Mouse (Mus musculus) liver, embryonic 11.5 days (tissue): ENCODE results near the gene Apol9a. TPM values are rescaled to one million over a fixed set of nuclear protein-coding genes. Genes with fewer than 3 reads are reported as not detected.
A peak's percentile ranks its signal among the peaks of the same experiment; 100 is the strongest.

Experiments used
- ATAC-seq: fragments of 200-750 bp; cut with Nextera tagmentation; replicated peaks from 2 replicates; pipeline ENCODE4 v1.8.0; 2017; ENCODE audit warnings: moderate number of reproducible peaks, mild to moderate bottlenecking, moderate TSS enrichment, moderate library complexity; ENCODE audit not compliant: low FRiP score
- DNase-seq: peaks from one replicate; pipeline ENCODE4 v3.0.0-alpha.2; 2017; ENCODE audit warnings: low spot score
- H3K27ac ChIP-seq: fragments of 300-500 bp; sonication (generic); 2 replicates; pipeline ENCODE4 v1.5.1; 2014; ENCODE audit warnings: mild to moderate bottlenecking, low read depth, low read length, control low read depth
- H3K27me3 ChIP-seq: fragments of 300-500 bp; sonication (generic); replicated peaks from 2 replicates; pipeline ENCODE4 v1.6.1; 2014; ENCODE audit warnings: low read length, mixed read lengths; ENCODE audit not compliant: control insufficient read depth, insufficient read depth
- H3K36me3 ChIP-seq: fragments of 300-500 bp; sonication (generic); 2 replicates; pipeline ENCODE4 v1.6.1; 2014; ENCODE audit warnings: mild to moderate bottlenecking, low read length, moderate library complexity, mixed read lengths; ENCODE audit not compliant: control insufficient read depth, insufficient read depth
- H3K4me1 ChIP-seq: fragments of 300-500 bp; sonication (generic); replicated peaks from 2 replicates; pipeline ENCODE4 v1.6.1; 2014; ENCODE audit warnings: low read length, mixed read lengths; ENCODE audit not compliant: control insufficient read depth, insufficient read depth
- H3K4me2 ChIP-seq: fragments of 300-500 bp; sonication (generic); 2 replicates; pipeline ENCODE4 v1.6.1; 2014; ENCODE audit warnings: mild to moderate bottlenecking, control low read depth, moderate library complexity
- H3K4me3 ChIP-seq: fragments of 300-500 bp; sonication (generic); 2 replicates; pipeline ENCODE4 v1.5.1; 2014; ENCODE audit warnings: low read depth, low read length, control low read depth
- H3K9ac ChIP-seq: fragments of 300-500 bp; sonication (generic); 2 replicates; pipeline ENCODE4 v1.6.1; 2014; ENCODE audit warnings: low read depth, low read length, control low read depth
- H3K9me3 ChIP-seq: fragments of 300-500 bp; sonication (generic); 2 replicates; pipeline ENCODE4 v1.6.1; 2016; ENCODE audit warnings: low read length, inconsistent platforms, mixed read lengths; ENCODE audit not compliant: control insufficient read depth
- WGBS: fragments of 180-500 bp; shearing (Covaris S2); extraction: QIAGEN DNeasy Blood & Tissue Kit; methylation state at CpG from one replicate; pipeline ENCODE4 v1.1.7; 2014; 5-methylcytosine and 5-hydroxymethylcytosine counted together
- polyA plus RNA-seq: library from polyadenylated mRNA; unstranded; fragments of >200 nt; fragmentation: Nextera tagmentation; extraction: Ambion mirVana; gene quantifications from 2 replicates; pipeline ENCODE4 v1.2.1, GENCODE M21; 2014

The Apol9a gene
- polyA plus RNA-seq, 1 experiment from 2014 or later = not detected

DNA sequence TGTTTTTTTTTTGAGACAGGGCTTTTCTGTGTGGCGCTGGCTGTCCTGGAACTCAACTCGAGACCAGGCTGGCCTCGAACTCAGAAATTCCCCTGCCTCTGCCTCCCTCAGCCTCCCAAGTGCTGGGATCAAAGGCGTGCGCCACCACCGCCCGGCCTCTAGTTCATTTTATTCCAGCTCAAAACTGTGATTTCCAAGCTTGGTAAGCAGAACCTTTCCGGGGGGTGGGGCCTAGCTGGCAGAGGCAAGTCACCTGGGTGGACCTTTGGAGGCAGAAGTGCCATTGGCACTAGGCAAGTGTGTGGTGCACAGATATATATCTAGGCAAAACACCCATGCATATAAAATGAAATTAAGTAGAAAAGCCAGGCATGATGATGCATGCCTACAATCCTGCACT, 43.4 kb downstream of the Apol9a start:
- Histone ChIP-seq H3K36me3 (no peaks in the 10 kb centered on the region), H3K27me3 (peaks cover 9% of the 10 kb centered on the region), H3K27ac (no peak overlapping the region), H3K9me3 (no peaks in the 10 kb centered on the region), H3K4me3 (no peak overlapping the region), H3K9ac (no peak overlapping the region), H3K4me1 (0 out of 2 replicates have a peak, but pooled peaks cover 3% of the 10 kb centered on the region), H3K4me2 (no peak overlapping the region)
- DNase-seq = no peak
- 41% methylated on average over 8 of the region's 8 CpGs for WGBS
- ATAC-seq = no peak

DNA sequence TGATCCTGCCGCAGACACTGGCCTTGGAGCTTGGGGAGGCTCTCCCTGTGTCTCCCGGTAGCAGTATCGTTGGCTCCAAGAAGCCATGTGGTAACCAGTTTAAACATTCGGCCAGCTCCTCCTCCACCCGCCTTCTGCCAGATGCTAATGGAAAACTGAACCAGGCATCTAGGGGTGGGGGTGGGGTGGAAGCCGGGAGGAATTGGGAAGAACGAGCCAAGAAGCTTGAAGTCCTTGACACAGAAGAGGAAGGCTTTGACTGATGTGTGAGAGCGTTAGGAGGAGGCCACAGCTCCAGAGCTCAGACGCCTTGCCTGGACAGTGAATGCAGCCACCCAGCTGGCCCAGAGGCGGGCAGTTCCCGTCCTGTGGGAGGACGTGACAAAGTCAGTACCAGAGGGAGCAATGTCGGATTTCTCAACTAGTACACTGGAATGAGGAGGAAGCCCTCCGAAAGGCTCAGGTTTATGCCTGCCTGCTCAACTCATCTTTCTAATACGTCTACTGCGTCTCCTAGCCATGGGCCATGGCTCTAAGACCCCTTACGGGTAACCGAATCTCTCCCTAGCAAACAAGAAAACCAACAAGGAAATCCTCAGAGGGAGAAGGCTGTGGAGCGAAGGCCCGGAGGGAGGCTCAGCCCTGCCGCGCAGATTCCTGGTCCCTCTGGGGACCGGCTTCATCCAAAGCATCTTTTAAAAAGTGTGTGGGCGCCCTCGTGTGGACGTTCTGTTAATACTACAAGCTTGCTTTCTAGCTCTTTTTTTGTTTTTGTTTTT, 44.0 kb downstream of the Apol9a start:
- Histone ChIP-seq H3K9me3 (no peaks in the 10 kb centered on the region), H3K4me2 (peak overlapping the region; percentile 59), H3K9ac (peak overlapping the region; percentile 32; the same call in 1 of the 2 replicates), H3K4me1 (0 out of 2 replicates have a peak, but pooled peaks cover 3% of the 10 kb centered on the region), H3K27ac (peak overlapping the region; percentile 57), H3K36me3 (no peaks in the 10 kb centered on the region), H3K4me3 (peak overlapping the region; percentile 11), H3K27me3 (peaks cover 9% of the 10 kb centered on the region)
- DNase-seq (peak; percentile 73), ATAC-seq (no peak; the same call in 1 of the 2 replicates)
- WGBS = 4% methylated on average over 26 of the region's 26 CpGs

DNA sequence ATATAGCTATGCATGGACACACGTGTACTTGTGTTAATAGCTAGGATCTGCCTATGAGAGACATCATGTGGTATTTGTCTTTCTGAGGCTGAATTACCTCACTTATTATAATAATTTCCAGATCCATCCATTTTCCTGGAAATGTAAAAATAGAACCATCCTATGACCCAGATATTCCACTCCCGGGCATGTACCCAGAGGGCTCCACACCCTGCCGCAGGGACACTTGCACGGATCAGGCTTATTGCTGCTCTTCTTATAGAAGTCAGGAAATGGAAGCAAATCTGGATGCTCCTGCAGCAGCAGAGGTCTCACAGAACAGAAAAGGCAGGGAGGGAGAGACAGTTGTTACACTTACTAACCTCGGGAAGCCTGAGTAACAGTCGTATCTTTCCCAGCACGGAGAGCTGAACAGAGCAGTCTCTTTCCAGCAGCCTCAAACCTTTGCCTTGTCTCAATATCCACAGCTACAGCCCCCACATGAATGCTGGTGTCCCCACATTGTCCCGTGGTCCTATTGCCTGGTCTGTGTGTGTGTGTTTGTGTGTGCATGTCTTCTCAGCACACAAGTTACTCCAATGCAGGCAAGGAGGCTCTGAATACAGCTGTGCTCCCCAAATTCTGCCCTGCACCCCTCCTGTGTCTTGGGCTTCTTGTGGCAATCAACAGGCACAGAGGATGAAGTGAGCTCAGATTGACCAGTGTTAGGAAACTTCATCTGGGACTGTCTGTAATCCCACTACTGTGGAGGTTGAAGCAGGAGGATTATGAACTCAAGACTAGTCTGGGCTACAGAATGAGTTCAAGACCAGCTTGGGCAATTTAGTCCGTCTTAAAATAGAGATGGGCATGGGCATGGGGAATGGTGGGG, 45.0 kb downstream of the Apol9a start:
- Histone ChIP-seq H3K27ac (peak overlapping the region; percentile 57; the same call in 1 of the 2 replicates), H3K4me3 (no peak overlapping the region), H3K9ac (no peak overlapping the region), H3K4me1 (0 out of 2 replicates have a peak, but pooled peaks cover 3% of the 10 kb centered on the region), H3K4me2 (no peak overlapping the region; the same call in 1 of the 2 replicates), H3K9me3 (no peaks in the 10 kb centered on the region), H3K36me3 (no peaks in the 10 kb centered on the region), H3K27me3 (peaks cover 9% of the 10 kb centered on the region)
- ATAC-seq (no peak), DNase-seq (no peak)
- WGBS = 55% methylated on average over 9 of the region's 9 CpGs

DNA sequence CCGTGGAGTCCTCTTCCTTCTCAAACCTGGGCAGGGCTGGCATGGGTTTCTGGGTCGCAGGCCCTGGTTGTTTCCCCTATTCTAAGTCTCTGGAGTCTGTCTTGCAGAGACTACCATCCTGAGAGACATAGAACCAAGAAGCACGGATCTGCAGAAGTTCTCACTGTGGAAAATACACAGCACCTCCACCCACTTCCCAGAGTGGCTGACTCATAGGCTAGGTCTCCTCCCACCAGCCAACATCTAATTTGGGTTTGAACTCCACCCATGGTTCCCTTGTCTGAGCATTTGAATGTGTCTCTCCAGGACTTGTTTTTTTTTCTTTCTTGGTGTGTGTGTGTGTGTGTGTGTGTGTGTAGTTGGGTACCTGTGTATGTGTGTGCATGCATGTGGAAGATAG, 46.9 kb downstream of the Apol9a start:
- Histone ChIP-seq H3K4me1 (peaks cover 6% of the 10 kb centered on the region; the same call in 1 of the 2 replicates), H3K9ac (no peak overlapping the region), H3K27ac (no peak overlapping the region), H3K4me2 (no peak overlapping the region), H3K27me3 (peaks cover 12% of the 10 kb centered on the region), H3K4me3 (no peak overlapping the region), H3K36me3 (no peaks in the 10 kb centered on the region), H3K9me3 (no peaks in the 10 kb centered on the region)
- DNase-seq (no peak), ATAC-seq (no peak)
- WGBS = 58% methylated on average over 3 of the region's 3 CpGs

DNA sequence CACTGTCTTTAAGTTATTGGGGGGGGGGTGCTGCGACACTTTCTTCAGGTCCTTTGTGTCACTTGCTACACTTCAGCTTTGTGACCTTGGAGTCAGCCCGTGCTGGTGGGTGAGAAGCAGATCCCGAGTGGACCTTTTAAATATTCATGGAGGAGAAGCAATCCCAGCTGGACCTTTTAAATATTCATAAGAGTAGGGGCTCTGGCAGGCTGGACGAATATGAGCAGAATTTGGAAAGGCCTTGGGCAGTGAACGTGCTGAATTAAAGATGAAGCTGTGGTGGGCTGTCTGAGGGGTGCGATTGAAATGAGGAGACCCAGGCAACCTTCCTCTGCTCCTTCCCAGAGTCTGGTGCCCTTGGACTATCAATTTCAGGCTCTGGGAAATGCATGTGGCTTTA, 47.4 kb downstream of the Apol9a start:
- 55% methylated on average over 6 of the region's 6 CpGs for WGBS

DNA sequence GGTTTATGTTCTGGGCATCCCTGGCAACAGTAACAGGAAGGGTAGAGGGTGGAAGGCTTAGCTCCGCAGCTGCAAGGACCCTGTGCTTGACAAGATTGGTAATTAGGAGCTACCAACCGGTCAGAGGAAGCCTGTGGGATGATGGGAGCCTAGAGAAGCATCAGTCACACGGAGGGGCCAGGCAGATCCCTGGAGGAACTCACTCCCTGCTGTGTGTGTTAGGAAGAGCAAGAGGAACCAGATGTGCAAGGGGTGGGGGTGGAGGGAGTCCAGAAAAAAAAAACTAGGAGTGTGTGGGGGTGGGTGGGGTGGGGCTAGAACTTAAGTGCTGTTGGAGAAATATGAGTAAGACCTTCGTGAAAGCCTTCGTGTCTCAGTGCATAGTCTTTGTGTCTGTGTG, 48.0 kb downstream of the Apol9a start:
- ATAC-seq (no peak), DNase-seq (no peak)
- Histone ChIP-seq H3K9me3 (no peaks in the 10 kb centered on the region), H3K9ac (no peak overlapping the region), H3K4me1 (peaks cover 8% of the 10 kb centered on the region; the same call in 1 of the 2 replicates), H3K4me3 (no peak overlapping the region), H3K36me3 (no peaks in the 10 kb centered on the region), H3K27ac (no peak overlapping the region), H3K4me2 (no peak overlapping the region), H3K27me3 (peaks cover 12% of the 10 kb centered on the region)
- WGBS = 28% methylated on average over 5 of the region's 5 CpGs

More for the DNA sequence above, 47.4 kb downstream of the Apol9a start:
- H3K4me2 ChIP-seq = no peak overlapping the region
- no peak for DNase-seq
- no peak overlapping the region for H3K4me3 ChIP-seq
- peaks cover 4% of the 10 kb centered on the region; the same call in 1 of the 2 replicates for H3K4me1 ChIP-seq
- no peaks in the 10 kb centered on the region for H3K36me3 ChIP-seq
- peaks cover 12% of the 10 kb centered on the region for H3K27me3 ChIP-seq
- no peaks in the 10 kb centered on the region for H3K9me3 ChIP-seq
- no peak overlapping the region for H3K9ac ChIP-seq
- ATAC-seq = no peak
- no peak overlapping the region for H3K27ac ChIP-seq

DNA sequence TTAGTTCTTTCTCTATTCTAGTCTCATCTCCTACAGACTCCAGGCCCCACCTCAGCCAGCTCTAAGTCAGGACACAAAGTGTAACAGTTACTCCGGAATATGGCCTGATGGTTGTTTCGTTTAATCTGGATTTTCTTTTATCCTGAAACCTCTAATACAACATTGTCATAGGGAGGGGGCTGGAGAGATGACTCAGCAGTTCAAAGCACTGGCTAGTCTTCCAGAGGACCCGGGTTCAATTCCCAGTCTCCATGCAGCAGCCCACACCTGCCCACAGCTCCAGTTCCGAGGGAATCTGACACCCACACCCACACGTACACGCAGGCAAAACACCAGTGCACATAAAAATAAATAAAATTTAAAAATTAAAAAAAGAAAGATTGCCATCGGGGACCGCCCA, 51.0 kb downstream of the Apol9a start:
- 89% methylated on average over 8 of the region's 8 CpGs for WGBS
- Histone ChIP-seq H3K27ac (no peak overlapping the region), H3K36me3 (no peaks in the 10 kb centered on the region), H3K4me1 (peaks cover 17% of the 10 kb centered on the region), H3K27me3 (peaks cover 3% of the 10 kb centered on the region), H3K4me2 (no peak overlapping the region), H3K4me3 (no peak overlapping the region), H3K9me3 (no peaks in the 10 kb centered on the region), H3K9ac (no peak overlapping the region)
- no peak for DNase-seq
- no peak for ATAC-seq

DNA sequence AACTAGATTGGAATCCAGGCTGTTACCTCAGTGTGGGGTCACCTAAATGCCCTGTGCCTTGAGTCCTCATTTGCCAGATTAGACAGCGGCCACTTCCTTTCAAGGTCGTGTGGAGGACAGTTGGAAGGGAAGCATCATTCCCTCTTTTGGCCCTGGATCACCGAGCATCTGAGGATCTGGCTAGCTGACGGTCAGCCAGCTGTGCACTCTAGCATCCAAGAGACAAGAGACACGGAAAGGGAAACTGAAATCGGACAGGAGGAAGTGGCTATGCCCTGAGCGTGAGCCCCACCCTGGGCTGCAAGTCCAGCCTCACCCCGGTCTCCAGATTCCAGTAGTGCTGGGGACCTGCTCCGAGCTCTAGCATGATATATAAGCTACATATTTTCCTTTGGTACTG, 51.4 kb downstream of the Apol9a start:
- H3K4me2 ChIP-seq = no peak overlapping the region
- peaks cover 3% of the 10 kb centered on the region for H3K27me3 ChIP-seq
- H3K9ac ChIP-seq = no peak overlapping the region
- ATAC-seq (no peak), DNase-seq (no peak)
- H3K9me3 ChIP-seq = no peaks in the 10 kb centered on the region
- no peaks in the 10 kb centered on the region for H3K36me3 ChIP-seq
- 52% methylated on average over 9 of the region's 9 CpGs for WGBS
- H3K4me1 ChIP-seq = peaks cover 20% of the 10 kb centered on the region
- no peak overlapping the region for H3K4me3 ChIP-seq
- H3K27ac ChIP-seq = no peak overlapping the region
